Mouse (Mus musculus) liver, adult 2 months (tissue): ENCODE data around the gene Hmces.

Source experiments
- CTCF ChIP-seq: fragments of 200-500 bp; IDR thresholded peaks from 2 replicates; pipeline ENCODE4 v1.5.1; 2011; ENCODE audit warnings: low read depth, low read length, control low read depth
- POLR2A ChIP-seq: fragments of 200-500 bp; IDR thresholded peaks from 2 replicates; pipeline ENCODE4 v1.6.1; 2011; ENCODE audit warnings: low read length, control low read depth; ENCODE audit not compliant: insufficient read depth; ENCODE audit errors: extremely low read depth

DNA sequence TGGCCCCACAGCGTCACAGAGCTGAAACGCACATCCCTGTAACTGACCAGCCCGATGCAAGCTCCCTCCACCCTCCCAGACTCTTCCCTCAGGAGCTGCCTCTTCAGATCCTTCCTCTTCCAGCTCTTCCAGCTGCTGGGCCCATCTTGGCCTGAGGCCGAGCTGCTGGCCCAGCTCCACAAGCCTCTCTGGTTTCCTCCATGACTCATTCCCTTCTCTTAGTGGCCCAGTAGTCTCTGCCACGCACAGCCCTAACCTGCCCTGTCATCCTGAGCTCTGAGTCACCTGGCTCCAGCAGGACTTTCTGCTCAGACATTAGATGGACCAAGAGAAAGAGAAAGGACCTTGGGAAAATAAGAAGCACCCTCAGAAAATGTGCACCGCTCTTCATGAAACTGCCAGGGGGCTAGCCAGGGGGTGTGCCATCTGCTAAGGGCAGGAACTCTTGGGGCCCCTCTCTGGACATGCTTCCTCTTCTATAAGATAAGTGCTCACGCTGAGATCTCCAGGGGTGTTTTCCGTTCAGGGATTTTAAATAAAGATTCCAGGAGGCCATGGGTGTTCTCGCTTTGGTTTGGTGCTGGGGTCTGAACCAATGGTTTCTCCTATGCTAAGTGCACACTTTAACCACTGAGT lies 44.7 kb upstream of the Hmces start:
- no peak for TF ChIP-seq CTCF
- no peak for TF ChIP-seq POLR2A
